Mouse (Mus musculus): ENCODE results near the gene Fam126a.

GRCm38 (mm10) chr5:24043367-24043766 lies 12.9 kb upstream of the Fam126a start:
- TF ChIP-seq CTCF (IDR thresholded peaks at IDR 0.05; ENCODE audit: low read depth) (no peak), EP300 (IDR thresholded peaks at IDR 0.05; ENCODE audit: low read depth) (no peak)
